Mouse (Mus musculus): ENCODE results near the gene Cd63. TPM values are rescaled to one million over a fixed set of nuclear protein-coding genes. Genes with fewer than 3 reads are reported as not detected.

Cd63 gene
- polyA plus RNA-seq, 1 experiment from 2014 or later, result 229 TPM

DNA sequence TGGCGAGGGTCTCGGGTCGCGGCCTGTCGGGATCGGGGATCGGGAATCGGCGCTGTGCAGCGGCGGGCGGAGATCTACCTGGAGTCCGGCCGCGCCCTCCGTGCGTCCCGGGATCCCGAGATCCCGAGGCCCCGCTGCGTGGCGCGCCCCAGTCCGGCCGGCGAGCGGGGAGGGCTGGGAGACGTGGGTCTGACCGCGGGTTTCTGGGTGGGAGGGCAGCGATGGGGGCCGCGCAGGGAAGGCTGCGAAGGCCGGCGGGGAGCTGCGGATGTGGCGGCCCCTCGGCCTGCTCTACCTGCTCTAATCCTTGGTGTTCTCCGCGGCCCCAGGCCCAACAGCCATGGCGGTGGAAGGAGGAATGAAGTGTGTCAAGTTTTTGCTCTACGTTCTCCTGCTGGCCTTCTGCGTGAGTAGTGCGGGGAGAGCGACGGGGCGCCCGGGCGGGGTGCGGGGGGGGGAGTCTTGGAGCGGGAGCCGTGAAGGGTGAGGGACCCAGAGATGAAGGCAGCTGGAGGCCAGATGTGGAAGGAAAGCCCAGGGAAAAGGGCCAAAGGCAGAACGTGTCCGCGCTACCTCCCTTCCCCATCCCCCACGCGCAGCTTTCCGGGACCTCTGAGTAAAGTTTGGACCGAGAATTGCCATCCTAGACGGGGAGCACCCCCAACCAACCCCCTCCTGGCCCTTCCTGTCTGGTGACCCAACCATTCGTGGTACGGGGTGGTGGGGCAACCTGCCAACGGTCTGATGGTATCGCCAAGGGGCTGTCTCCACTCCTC lies 9.5 kb downstream of the Cd63 start:
- Histone ChIP-seq H3K27me3 (peaks cover 17% of the 10 kb centered on the region; the same call in 1 of the 2 replicates), H3K4me3 (peak overlapping the region; percentile 72), H3K27ac (peak overlapping the region; percentile 64), H3K4me2 (peak overlapping the region; percentile 76), H3K9me3 (no peaks in the 10 kb centered on the region), H3K36me3 (0 out of 2 replicates have a peak, but pooled peaks cover under 1% of the 10 kb centered on the region), H3K4me1 (replicated peaks) (peaks cover 31% of the 10 kb centered on the region), H3K9ac (peak overlapping the region; percentile 86)
- WGBS, result 2% methylated on average over 46 of the region's 66 CpGs
- peak; percentile 52 for ATAC-seq (ENCODE audit: low FRiP score)

DNA sequence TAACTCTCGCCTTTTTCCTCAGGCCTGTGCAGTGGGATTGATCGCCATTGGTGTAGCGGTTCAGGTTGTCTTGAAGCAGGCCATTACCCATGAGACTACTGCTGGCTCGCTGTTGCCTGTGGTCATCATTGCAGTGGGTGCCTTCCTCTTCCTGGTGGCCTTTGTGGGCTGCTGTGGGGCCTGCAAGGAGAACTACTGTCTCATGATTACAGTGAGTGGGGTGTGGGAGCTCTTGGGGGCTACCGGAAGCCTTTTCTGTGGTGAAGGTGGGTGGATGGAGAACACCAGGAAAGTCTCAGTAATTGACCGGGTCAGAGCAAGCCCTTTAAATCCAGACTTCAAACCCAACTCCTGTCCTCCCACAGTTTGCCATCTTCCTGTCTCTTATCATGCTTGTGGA lies 10.6 kb downstream of the Cd63 start:
- Histone ChIP-seq H3K27ac (no peak overlapping the region), H3K4me1 (replicated peaks) (peaks cover 31% of the 10 kb centered on the region), H3K36me3 (0 out of 2 replicates have a peak, but pooled peaks cover 3% of the 10 kb centered on the region), H3K4me3 (peak overlapping the region; percentile 72; the same call in 1 of the 2 replicates), H3K9me3 (no peaks in the 10 kb centered on the region), H3K9ac (no peak overlapping the region), H3K4me2 (peak overlapping the region; percentile 76), H3K27me3 (peaks cover 17% of the 10 kb centered on the region; the same call in 1 of the 2 replicates)
- 93% methylated on average over 6 of the region's 6 CpGs for WGBS
- no peak for ATAC-seq (ENCODE audit: low FRiP score)

DNA sequence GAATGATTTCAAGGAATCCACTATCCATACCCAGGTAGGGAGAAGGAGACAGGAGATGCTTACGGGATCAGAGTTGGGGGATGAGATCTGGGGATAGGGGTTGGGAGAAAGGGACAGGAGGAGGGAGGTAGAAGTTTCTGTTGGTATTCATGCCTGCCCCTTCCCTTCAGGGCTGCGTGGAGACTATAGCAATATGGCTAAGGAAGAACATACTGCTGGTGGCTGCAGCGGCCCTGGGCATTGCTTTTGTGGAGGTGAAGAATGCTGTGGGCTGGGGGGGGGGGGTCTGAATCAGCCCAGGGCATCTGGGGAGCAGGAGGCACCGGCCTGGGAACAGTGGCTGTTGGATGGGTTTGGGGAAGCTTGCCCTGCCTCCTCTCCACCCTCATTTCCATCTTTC lies 11.5 kb downstream of the Cd63 start:
- peaks cover 17% of the 10 kb centered on the region; the same call in 1 of the 2 replicates for H3K27me3 ChIP-seq
- 0 out of 2 replicates have a peak, but pooled peaks cover 10% of the 10 kb centered on the region for H3K36me3 ChIP-seq
- no peak overlapping the region for H3K4me2 ChIP-seq
- H3K4me1 ChIP-seq (replicated peaks), result peaks cover 31% of the 10 kb centered on the region
- H3K27ac ChIP-seq, result no peak overlapping the region
- H3K9me3 ChIP-seq, result no peaks in the 10 kb centered on the region
- ATAC-seq (ENCODE audit: low FRiP score), result no peak
- H3K9ac ChIP-seq, result no peak overlapping the region
- no peak overlapping the region for H3K4me3 ChIP-seq
- 75% methylated on average over 4 of the region's 4 CpGs for WGBS

DNA sequence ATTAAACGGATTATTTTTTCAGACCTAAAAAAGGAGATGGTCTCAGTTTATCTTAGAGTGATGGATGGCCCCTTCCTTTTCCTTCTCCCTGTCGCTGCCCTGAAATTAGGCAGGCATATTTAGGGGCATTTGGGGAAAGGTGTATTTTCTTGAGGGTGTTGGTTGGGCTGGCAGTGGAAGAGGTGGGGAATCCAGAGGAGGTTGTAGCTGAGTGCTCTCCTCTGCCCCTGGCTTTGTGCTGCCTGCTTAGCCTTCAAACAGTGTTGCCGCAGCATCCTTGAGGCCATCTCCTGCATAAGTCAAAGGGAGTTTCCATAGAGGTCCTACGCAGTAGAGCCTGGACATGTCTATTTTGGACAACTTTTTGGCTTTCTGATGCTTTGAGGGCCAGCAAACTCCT lies 12.0 kb downstream of the Cd63 start:
- 78% methylated on average over 4 of the region's 4 CpGs for WGBS
- no peak overlapping the region for H3K27ac ChIP-seq

DNA sequence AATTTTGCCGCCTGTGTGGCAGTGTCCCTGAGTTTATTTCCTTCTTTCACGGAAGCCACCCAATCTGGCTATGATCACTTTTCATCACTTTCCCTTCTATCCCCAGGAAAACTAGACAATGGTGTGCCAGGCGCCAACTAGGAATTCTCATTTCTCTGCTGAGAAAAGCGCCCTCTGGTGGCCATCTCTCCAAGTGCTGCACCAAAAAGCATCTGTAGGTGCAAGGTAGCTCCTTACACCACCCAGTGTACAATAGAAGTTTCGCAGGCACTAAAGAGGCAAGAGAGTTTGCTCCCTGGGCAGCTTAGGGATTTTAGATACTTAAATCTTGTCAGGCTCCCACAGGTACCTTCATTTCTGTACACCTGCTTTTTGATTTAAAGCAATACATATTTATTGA lies 12.4 kb downstream of the Cd63 start:
- Histone ChIP-seq H3K27me3 (peaks cover 11% of the 10 kb centered on the region; the same call in 1 of the 2 replicates), H3K4me1 (replicated peaks) (peaks cover 37% of the 10 kb centered on the region), H3K27ac (no peak overlapping the region), H3K36me3 (peaks cover 19% of the 10 kb centered on the region), H3K4me2 (no peak overlapping the region), H3K9ac (no peak overlapping the region), H3K9me3 (no peaks in the 10 kb centered on the region), H3K4me3 (no peak overlapping the region)
- 13% methylated on average over 5 of the region's 5 CpGs for WGBS
- peak; percentile 8; the same call in 1 of the 2 replicates for ATAC-seq (ENCODE audit: low FRiP score)

More for the DNA sequence above, 12.0 kb downstream of the Cd63 start:
- Histone ChIP-seq H3K4me1 (replicated peaks) (peaks cover 32% of the 10 kb centered on the region), H3K9ac (no peak overlapping the region), H3K9me3 (no peaks in the 10 kb centered on the region), H3K36me3 (peaks cover 15% of the 10 kb centered on the region), H3K4me3 (no peak overlapping the region), H3K4me2 (no peak overlapping the region), H3K27me3 (peaks cover 15% of the 10 kb centered on the region; the same call in 1 of the 2 replicates)
- ATAC-seq (ENCODE audit: low FRiP score), result no peak

DNA sequence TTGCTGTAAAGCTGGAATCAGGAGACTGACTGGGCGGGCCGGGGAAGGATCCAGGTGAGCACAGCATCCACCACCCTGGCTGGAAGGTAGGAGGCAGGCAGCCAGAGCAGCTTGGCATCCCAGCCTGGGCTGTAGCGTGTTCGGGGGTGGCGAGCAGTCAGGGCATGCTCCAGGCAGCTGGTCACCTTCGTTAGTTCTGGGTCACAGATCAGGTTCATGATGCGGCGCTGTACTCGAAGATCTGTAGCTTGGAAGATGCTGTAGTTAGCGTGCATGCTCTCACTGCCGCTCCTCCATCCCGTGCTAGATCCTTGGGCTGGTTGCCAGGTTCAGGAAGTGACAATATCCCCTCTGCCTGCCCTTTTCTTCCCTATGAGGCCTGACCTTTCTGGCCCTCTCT lies 12.9 kb downstream of the Cd63 start:
- 0 out of 2 replicates have a peak, but pooled peaks cover 7% of the 10 kb centered on the region for H3K27me3 ChIP-seq
- no peaks in the 10 kb centered on the region for H3K9me3 ChIP-seq
- H3K4me1 ChIP-seq (replicated peaks), result peaks cover 41% of the 10 kb centered on the region
- H3K4me2 ChIP-seq, result no peak overlapping the region
- WGBS, result 68% methylated on average over 12 of the region's 12 CpGs
- peaks cover 23% of the 10 kb centered on the region for H3K36me3 ChIP-seq
- ATAC-seq (ENCODE audit: low FRiP score), result no peak; the same call in 1 of the 2 replicates
- H3K4me3 ChIP-seq, result no peak overlapping the region
- H3K9ac ChIP-seq, result no peak overlapping the region
- H3K27ac ChIP-seq, result no peak overlapping the region

DNA sequence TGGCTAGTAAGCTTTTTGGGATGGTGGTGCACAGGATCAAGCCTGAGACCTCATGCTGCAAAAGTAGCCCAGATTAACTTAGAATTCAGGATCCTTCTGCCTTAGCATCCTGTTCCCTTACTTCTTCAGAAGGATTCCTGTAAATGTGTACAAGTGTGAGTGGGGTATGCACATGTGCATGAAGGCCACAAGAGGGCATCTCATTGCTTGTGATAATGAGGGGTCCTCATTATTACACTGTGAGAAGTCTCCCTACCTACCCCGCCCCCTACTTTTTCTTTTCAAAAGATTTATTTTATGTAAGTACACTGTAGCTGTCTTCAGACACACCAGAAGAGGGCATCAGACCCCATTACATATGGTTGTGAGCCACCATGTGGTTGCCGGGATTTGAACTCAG lies 14.8 kb downstream of the Cd63 start:
- 0 out of 2 replicates have a peak, but pooled peaks cover 4% of the 10 kb centered on the region for H3K27me3 ChIP-seq
- peaks cover 30% of the 10 kb centered on the region for H3K36me3 ChIP-seq
- H3K4me2 ChIP-seq, result no peak overlapping the region
- no peaks in the 10 kb centered on the region for H3K9me3 ChIP-seq
- H3K4me3 ChIP-seq, result no peak overlapping the region
- H3K9ac ChIP-seq, result no peak overlapping the region
- no peak overlapping the region for H3K27ac ChIP-seq
- peaks cover 42% of the 10 kb centered on the region for H3K4me1 ChIP-seq (replicated peaks)
- 85% methylated on average over 2 of the region's 2 CpGs for WGBS
- ATAC-seq (ENCODE audit: low FRiP score), result no peak

DNA sequence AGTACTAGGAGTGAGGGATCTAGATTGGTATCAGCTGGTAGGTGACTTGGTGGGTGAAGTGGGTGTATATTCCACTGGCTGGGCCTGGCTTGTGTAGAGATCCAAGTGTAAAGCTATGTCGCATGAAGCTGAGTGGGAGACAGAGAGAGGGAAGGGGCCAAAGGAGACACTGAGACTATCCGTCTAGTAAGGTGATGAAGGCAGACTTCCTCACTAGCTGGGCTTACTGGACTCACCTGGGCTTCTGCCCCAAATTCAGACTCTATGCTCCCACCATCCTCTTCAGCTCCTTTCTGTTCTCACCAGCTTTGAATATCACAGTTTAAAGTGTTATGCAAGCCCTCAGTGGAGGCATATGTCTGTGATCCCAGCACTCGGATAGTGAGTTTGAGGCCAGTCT lies 15.9 kb downstream of the Cd63 start:
- H3K27ac ChIP-seq, result no peak overlapping the region
- no peaks in the 10 kb centered on the region for H3K27me3 ChIP-seq
- H3K9ac ChIP-seq, result no peak overlapping the region
- peaks cover 46% of the 10 kb centered on the region for H3K4me1 ChIP-seq (replicated peaks)
- no peak overlapping the region for H3K4me3 ChIP-seq
- 94% methylated on average over 3 of the region's 3 CpGs for WGBS
- ATAC-seq (ENCODE audit: low FRiP score), result no peak
- H3K36me3 ChIP-seq, result peaks cover 30% of the 10 kb centered on the region
- H3K4me2 ChIP-seq, result no peak overlapping the region
- no peaks in the 10 kb centered on the region for H3K9me3 ChIP-seq

DNA sequence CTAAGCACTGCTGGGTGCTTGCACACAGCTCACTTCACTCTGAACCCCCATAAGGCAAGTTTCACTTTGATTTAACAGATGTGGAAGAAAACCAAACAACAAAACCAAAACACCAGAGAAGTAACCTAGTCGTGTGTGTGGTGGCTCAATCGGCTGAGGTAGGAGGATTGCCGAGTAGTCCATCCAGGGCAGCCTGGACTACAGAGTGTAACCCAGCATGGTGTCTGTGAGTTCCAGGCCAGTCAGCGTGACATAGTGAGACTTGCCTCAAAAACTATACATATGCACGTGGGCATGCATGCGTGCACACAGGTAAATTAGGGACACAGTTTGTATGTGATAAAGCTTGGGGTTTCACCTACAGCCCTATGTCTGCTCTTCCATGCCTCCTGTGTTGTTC lies 16.6 kb downstream of the Cd63 start:
- no peak overlapping the region for H3K4me2 ChIP-seq
- no peak for ATAC-seq (ENCODE audit: low FRiP score)
- no peak overlapping the region for H3K9ac ChIP-seq
- H3K27ac ChIP-seq, result no peak overlapping the region
- H3K9me3 ChIP-seq, result no peaks in the 10 kb centered on the region
- no peak overlapping the region for H3K4me3 ChIP-seq
- peaks cover 30% of the 10 kb centered on the region for H3K36me3 ChIP-seq
- WGBS, result 94% methylated on average over 6 of the region's 6 CpGs
- H3K27me3 ChIP-seq, result no peaks in the 10 kb centered on the region
- H3K4me1 ChIP-seq (replicated peaks), result peaks cover 53% of the 10 kb centered on the region

DNA sequence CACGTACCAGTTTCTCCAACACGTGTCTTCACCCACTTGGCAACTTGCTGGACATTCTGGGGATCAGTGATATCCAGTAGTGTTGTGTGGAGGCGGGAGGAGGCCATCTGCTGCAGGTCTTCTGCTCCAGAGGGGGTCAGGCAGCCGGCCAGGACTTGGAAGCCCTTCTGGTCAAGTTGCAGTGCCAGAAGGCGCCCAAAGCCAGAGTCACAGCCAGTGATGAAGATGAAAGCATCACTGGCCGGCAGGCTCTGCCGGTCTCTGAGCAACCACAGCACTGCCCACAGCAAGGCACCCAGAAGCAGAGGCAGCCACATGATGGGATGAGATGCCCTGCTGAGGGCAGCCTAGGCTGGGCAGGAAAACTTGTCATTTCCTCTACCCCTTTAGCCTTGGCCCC lies 17.5 kb downstream of the Cd63 start:
- Histone ChIP-seq H3K27me3 (no peaks in the 10 kb centered on the region), H3K9me3 (no peaks in the 10 kb centered on the region), H3K9ac (peak overlapping the region; percentile 24), H3K4me3 (no peak overlapping the region), H3K36me3 (peaks cover 30% of the 10 kb centered on the region), H3K4me2 (no peak overlapping the region), H3K27ac (peak overlapping the region; percentile 74), H3K4me1 (replicated peaks) (peaks cover 58% of the 10 kb centered on the region)
- ATAC-seq (ENCODE audit: low FRiP score), result no peak
- WGBS, result 74% methylated on average over 7 of the region's 7 CpGs

DNA sequence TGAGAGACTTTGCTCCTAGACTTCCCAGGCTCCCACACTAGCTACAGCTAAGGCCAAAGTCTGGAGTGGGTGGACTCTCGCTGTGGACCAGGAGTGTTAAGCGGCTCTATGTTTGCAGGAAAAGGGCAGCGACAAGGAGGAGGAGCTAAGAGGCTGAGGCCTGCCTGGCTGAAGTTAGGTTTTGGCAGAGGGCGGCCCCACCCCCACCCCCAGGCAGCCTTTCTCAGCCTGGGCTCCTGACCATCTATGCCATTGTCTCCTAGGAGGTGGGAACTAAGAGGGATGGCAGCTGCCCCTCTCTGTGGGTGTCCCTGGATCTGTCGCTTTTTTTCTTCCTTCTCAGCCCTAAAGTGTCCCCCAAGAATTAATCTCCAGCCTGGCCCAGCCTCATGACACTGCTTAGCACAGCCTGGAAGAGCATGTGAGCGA lies 18.4 kb downstream of the Cd63 start:
- WGBS, result 15% methylated on average over 6 of the region's 6 CpGs
- H3K9ac ChIP-seq, result peak overlapping the region; percentile 35; the same call in 1 of the 2 replicates
- peaks cover 59% of the 10 kb centered on the region for H3K4me1 ChIP-seq (replicated peaks)

DNA sequence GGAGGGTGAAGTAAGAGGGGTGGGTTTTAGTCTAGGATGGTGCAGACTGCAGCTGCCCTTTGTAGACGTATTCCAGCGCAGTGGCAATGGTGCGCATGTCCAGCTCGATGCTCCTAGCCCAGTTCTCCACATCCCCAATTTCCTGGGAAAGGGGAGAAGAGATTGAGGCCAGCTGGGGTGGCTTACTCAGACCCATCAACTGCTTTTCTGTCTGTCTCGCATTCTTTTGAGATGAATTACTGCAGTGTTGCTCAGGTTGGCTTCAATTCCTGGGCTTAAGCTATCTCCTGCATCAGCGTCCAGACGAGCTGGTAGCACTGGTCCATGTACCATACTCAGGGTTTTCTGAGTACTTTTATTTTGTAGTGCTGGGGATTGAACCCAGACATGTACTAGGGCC lies 19.2 kb downstream of the Cd63 start:
- no peak overlapping the region for H3K4me2 ChIP-seq
- peaks cover 61% of the 10 kb centered on the region for H3K4me1 ChIP-seq (replicated peaks)
- H3K36me3 ChIP-seq, result peaks cover 30% of the 10 kb centered on the region
- peak overlapping the region; percentile 74 for H3K27ac ChIP-seq
- H3K4me3 ChIP-seq, result no peak overlapping the region
- peak overlapping the region; percentile 35 for H3K9ac ChIP-seq
- ATAC-seq (ENCODE audit: low FRiP score), result no peak
- H3K9me3 ChIP-seq, result no peaks in the 10 kb centered on the region
- WGBS, result 88% methylated on average over 7 of the region's 7 CpGs
- no peaks in the 10 kb centered on the region for H3K27me3 ChIP-seq

More for the DNA sequence above, 18.4 kb downstream of the Cd63 start:
- H3K4me3 ChIP-seq, result no peak overlapping the region
- ATAC-seq (ENCODE audit: low FRiP score), result peak; percentile 2; the same call in 1 of the 2 replicates
- no peaks in the 10 kb centered on the region for H3K27me3 ChIP-seq
- no peak overlapping the region; the same call in 1 of the 2 replicates for H3K4me2 ChIP-seq
- H3K9me3 ChIP-seq, result no peaks in the 10 kb centered on the region
- peak overlapping the region; percentile 74 for H3K27ac ChIP-seq
- peaks cover 30% of the 10 kb centered on the region for H3K36me3 ChIP-seq

Measured in hindbrain, embryonic 13.5 days (tissue).